Mouse (Mus musculus) brown adipose tissue, adult 24 weeks (tissue): ENCODE data around the gene Prr7. TPM values are rescaled to one million over a fixed set of nuclear protein-coding genes. Genes with fewer than 3 reads are reported as not detected.

ENCODE experiments used
- polyA plus RNA-seq: library from polyadenylated mRNA; stranded (reverse); fragments of >200 nt; gene quantifications from 2 replicates; pipeline ENCODE4 v1.2.4, GENCODE M21; 2012; ENCODE audit not compliant: missing spikeins, insufficient read depth, insufficient read length

The Prr7 gene
- polyA plus RNA-seq, 1 experiment, result not detected

Other genes with a start within 250 kb of the Prr7 start
- 116 and 125 TPM in 2 replicates for gene Prelid1, start 143.8 kb upstream of the Prr7 start, polyA plus RNA-seq
- gene Rab24, start 142.3 kb upstream of the Prr7 start, polyA plus RNA-seq, result 40.0 and 56.9 TPM in 2 replicates
- gene Mxd3, start 134.4 kb upstream of the Prr7 start, polyA plus RNA-seq, result not detected in 2 replicates
- 87.3 and 88.0 TPM in 2 replicates for gene Lman2, start 101.5 kb upstream of the Prr7 start, polyA plus RNA-seq
- gene Rgs14, start 94.5 kb upstream of the Prr7 start, polyA plus RNA-seq, result not detected in 2 replicates
- not detected in 2 replicates for gene Slc34a1, start 66.1 kb upstream of the Prr7 start, polyA plus RNA-seq
- not detected in 2 replicates for gene Pfn3, start 49.0 kb upstream of the Prr7 start, polyA plus RNA-seq
- not detected in 2 replicates for gene F12, start 37.5 kb upstream of the Prr7 start, polyA plus RNA-seq
- gene Grk6, start 19.2 kb upstream of the Prr7 start, polyA plus RNA-seq, result 10.5 and 17.4 TPM in 2 replicates
- 7.6 and 8.3 TPM in 2 replicates for gene Dbn1, start 23.8 kb downstream of the Prr7 start, polyA plus RNA-seq
- gene Pdlim7, start 49.4 kb downstream of the Prr7 start, polyA plus RNA-seq, result 8.0 and 16.1 TPM in 2 replicates
- 1.3 and 2.4 TPM in 2 replicates for gene Dok3, start 65.0 kb downstream of the Prr7 start, polyA plus RNA-seq
- 16.0 and 17.6 TPM in 2 replicates for gene Ddx41, start 72.4 kb downstream of the Prr7 start, polyA plus RNA-seq
- gene Fam193b, start 106.9 kb downstream of the Prr7 start, polyA plus RNA-seq, result 4.4 and 9.7 TPM in 2 replicates
- 34.0 and 61.2 TPM in 2 replicates for gene Tmed9, start 109.5 kb downstream of the Prr7 start, polyA plus RNA-seq
- 5.9 and 8.2 TPM in 2 replicates for gene B4galt7, start 135.6 kb downstream of the Prr7 start, polyA plus RNA-seq
- gene Caml, start 158.7 kb downstream of the Prr7 start, polyA plus RNA-seq, result 16.6 and 19.3 TPM in 2 replicates
- gene Ddx46, start 170.8 kb downstream of the Prr7 start, polyA plus RNA-seq, result 16.4 and 21.2 TPM in 2 replicates
- gene B230219D22Rik, start 228.9 kb downstream of the Prr7 start, polyA plus RNA-seq, result 23.8 and 27.0 TPM in 2 replicates